Mouse (Mus musculus) embryonic fibroblast, embryonic 13.5 days (primary cell): ENCODE data around the gene Dusp15.

Experiments
- CTCF ChIP-seq: IDR thresholded peaks from 2 replicates; pipeline ENCODE4 v1.5.1; 2011; ENCODE audit warnings: mild to moderate bottlenecking, control low read depth, low read length, moderate library complexity, borderline replicate concordance; ENCODE audit not compliant: insufficient read depth
- POLR2A ChIP-seq: IDR thresholded peaks from 2 replicates; pipeline ENCODE4 v1.6.1; 2011; ENCODE audit warnings: low read depth, mild to moderate bottlenecking, control low read depth, low read length, moderate library complexity

- TF ChIP-seq CTCF (no peak), POLR2A (no peak)
These were observed 4.4 kb downstream of the Dusp15 start for GRCm38 (mm10) chr2:152947098-152947497.
